Comparison of ENCODE assay signal across 8 mouse cellular contexts in genomic region chr2:152925189-152925872, GRCm38 (mm10). TPM values are rescaled to one million over a fixed set of nuclear protein-coding genes. Genes with fewer than 3 reads are reported as not detected.
DNase-seq lines count a peak whose midpoint lies in the region; ATAC-seq lines count a peak whose summit lies in the region.

No protein-coding gene starts in this region.

- 29% methylated on average over 9 of the region's 11 CpGs for WGBS in embryonic facial prominence, embryonic 14.5 days
- WGBS in limb, embryonic 15.5 days: 33% methylated on average over 11 of the region's 11 CpGs
- 76% methylated on average over 11 of the region's 11 CpGs for WGBS in midbrain, embryonic 15.5 days
- WGBS in forebrain, embryonic 12.5 days: 78% methylated on average over 11 of the region's 11 CpGs

- no peaks in the 10 kb centered on the region for H3K27me3 ChIP-seq in embryonic facial prominence, embryonic 14.5 days (replicated peaks; ENCODE audit: control insufficient read depth, insufficient read depth, low read length)
- no peaks in the 10 kb centered on the region for H3K27me3 ChIP-seq in limb, embryonic 15.5 days
- no peaks in the 10 kb centered on the region for H3K27me3 ChIP-seq in midbrain, embryonic 15.5 days (replicated peaks)
- H3K27me3 ChIP-seq in forebrain, embryonic 12.5 days: 0 out of 2 replicates have a peak, but pooled peaks cover 3% of the 10 kb centered on the region

- ATAC-seq in embryonic facial prominence, embryonic 14.5 days (ENCODE audit: low read depth): peak; percentile 65
- peak; percentile 64; the same call in 1 of the 2 replicates for ATAC-seq in limb, embryonic 15.5 days (ENCODE audit: insufficient number of reproducible peaks, low FRiP score, low TSS enrichment, low read depth)
- no peak for ATAC-seq in midbrain, embryonic 15.5 days (replicated peaks)
- no peak for ATAC-seq in forebrain, embryonic 12.5 days (ENCODE audit: low FRiP score)

- H3K4me2 ChIP-seq in embryonic facial prominence, embryonic 14.5 days (ENCODE audit: low read depth, low read length): no peak overlapping the region
- H3K4me2 ChIP-seq in limb, embryonic 15.5 days: no peak overlapping the region
- no peak overlapping the region for H3K4me2 ChIP-seq in midbrain, embryonic 15.5 days
- no peak overlapping the region for H3K4me2 ChIP-seq in forebrain, embryonic 12.5 days

- H3K4me3 ChIP-seq in embryonic facial prominence, embryonic 14.5 days (ENCODE audit: low read depth, low read length): no peak overlapping the region
- H3K4me3 ChIP-seq in limb, embryonic 15.5 days: no peak overlapping the region
- H3K4me3 ChIP-seq in midbrain, embryonic 15.5 days: no peak overlapping the region
- H3K4me3 ChIP-seq in forebrain, embryonic 12.5 days (replicated peaks): no peak overlapping the region

- H3K9ac ChIP-seq in embryonic facial prominence, embryonic 14.5 days (ENCODE audit: low read depth, low read length): peak overlapping the region; percentile 40; the same call in 1 of the 2 replicates
- no peak overlapping the region for H3K9ac ChIP-seq in limb, embryonic 15.5 days
- H3K9ac ChIP-seq in midbrain, embryonic 15.5 days: no peak overlapping the region
- no peak overlapping the region for H3K9ac ChIP-seq in forebrain, embryonic 12.5 days

- intact Hi-C loops in heart, postnatal 25 days (cut with DNase I): no loop called here
- intact Hi-C loops in left cerebral cortex, postnatal 25 days (cut with DNase I): no loop called here

- peak overlapping the region; percentile 55 for H3K27ac ChIP-seq in embryonic facial prominence, embryonic 14.5 days (replicated peaks; ENCODE audit: low read depth, low read length)
- H3K27ac ChIP-seq in limb, embryonic 15.5 days: peak overlapping the region; percentile 62
- no peak overlapping the region for H3K27ac ChIP-seq in midbrain, embryonic 15.5 days
- H3K27ac ChIP-seq in forebrain, embryonic 12.5 days: no peak overlapping the region

- H3K4me1 ChIP-seq in embryonic facial prominence, embryonic 14.5 days (ENCODE audit: control insufficient read depth, insufficient read depth, low read length): peaks cover 15% of the 10 kb centered on the region
- peaks cover 29% of the 10 kb centered on the region for H3K4me1 ChIP-seq in limb, embryonic 15.5 days
- H3K4me1 ChIP-seq in midbrain, embryonic 15.5 days: no peaks in the 10 kb centered on the region
- peaks cover 6% of the 10 kb centered on the region; the same call in 1 of the 2 replicates for H3K4me1 ChIP-seq in forebrain, embryonic 12.5 days

- H3K36me3 ChIP-seq in embryonic facial prominence, embryonic 14.5 days (ENCODE audit: control insufficient read depth, insufficient read depth, low read length): no peaks in the 10 kb centered on the region
- H3K36me3 ChIP-seq in limb, embryonic 15.5 days: no peaks in the 10 kb centered on the region
- H3K36me3 ChIP-seq in midbrain, embryonic 15.5 days (replicated peaks): no peaks in the 10 kb centered on the region
- H3K36me3 ChIP-seq in forebrain, embryonic 12.5 days (replicated peaks): no peaks in the 10 kb centered on the region

- DNase-seq in adrenal gland, postnatal 10 days: peak; percentile 83
- DNase-seq in embryonic facial prominence, embryonic 14.5 days (ENCODE audit: low spot score): peak; percentile 72
- DNase-seq in heart, postnatal 25 days (ENCODE audit: low spot score): peak; percentile 85
- peak; percentile 66 for DNase-seq in ovary, postnatal 14 days (ENCODE audit: low spot score)
- no peak for DNase-seq in left cerebral cortex, postnatal 25 days (ENCODE audit: low spot score in 2 of 2)

- no peaks in the 10 kb centered on the region for H3K9me3 ChIP-seq in embryonic facial prominence, embryonic 14.5 days (ENCODE audit: control insufficient read depth, low read length)
- H3K9me3 ChIP-seq in limb, embryonic 15.5 days: no peaks in the 10 kb centered on the region
- H3K9me3 ChIP-seq in midbrain, embryonic 15.5 days: no peaks in the 10 kb centered on the region
- no peaks in the 10 kb centered on the region for H3K9me3 ChIP-seq in forebrain, embryonic 12.5 days

RNA-seq across cellular contexts. Expression of gene Foxs1, which starts 7.7 kb away (rescaled TPM):
- 1 to 10 TPM; 5.4 to 5.7 TPM for total RNA-seq in adrenal gland, postnatal 10 days (2021)
- polyA plus RNA-seq in embryonic facial prominence, embryonic 14.5 days (2014; fragmentation: Nextera tagmentation; extraction: Ambion mirVana): 3.7 and 4.3 TPM in 2 replicates
- 1 to 10 TPM; 3.7 TPM for total RNA-seq in heart, postnatal 25 days (2021)
- polyA plus RNA-seq in limb, embryonic 15.5 days (2015; fragmentation: Nextera tagmentation; extraction: Ambion mirVana): 3.5 and 5.9 TPM in 2 replicates
- 1 to 10 TPM; 1.0 TPM for total RNA-seq in left cerebral cortex, postnatal 25 days (2021)
- 4.3 and 4.4 TPM in 2 replicates for polyA plus RNA-seq in midbrain, embryonic 15.5 days (2015; fragmentation: Nextera tagmentation; extraction: Ambion mirVana)
- 1.6 and 1.8 TPM in 2 replicates for polyA plus RNA-seq in forebrain, embryonic 12.5 days (2016; fragmentation: Nextera tagmentation; extraction: Ambion mirVana)

RNA-seq across cellular contexts. Expression of gene Mylk2, which starts 14.2 kb away (rescaled TPM):
- 1 to 10 TPM; 3.1 to 6.3 TPM for total RNA-seq in adrenal gland, postnatal 10 days (2021)
- polyA plus RNA-seq in embryonic facial prominence, embryonic 14.5 days (2014; fragmentation: Nextera tagmentation; extraction: Ambion mirVana): 0.51 and 1.3 TPM in 2 replicates
- under 1 TPM in 1 of 2 experiments, not detected in 1; 0.13 TPM for total RNA-seq in heart, postnatal 25 days (2021)
- polyA plus RNA-seq in limb, embryonic 15.5 days (2015; fragmentation: Nextera tagmentation; extraction: Ambion mirVana): 0.90 and 4.2 TPM in 2 replicates
- total RNA-seq in left cerebral cortex, postnatal 25 days (2021): not detected
- polyA plus RNA-seq in midbrain, embryonic 15.5 days (2015; fragmentation: Nextera tagmentation; extraction: Ambion mirVana): not detected in 2 replicates
- not detected in 2 replicates for polyA plus RNA-seq in forebrain, embryonic 12.5 days (2016; fragmentation: Nextera tagmentation; extraction: Ambion mirVana)

RNA-seq across cellular contexts. Expression of gene Dusp15, which starts 26.2 kb away (rescaled TPM):
- total RNA-seq in adrenal gland, postnatal 10 days (2021): 1 to 10 TPM; 3.1 to 4.3 TPM
- 0.59 and 1.4 TPM in 2 replicates for polyA plus RNA-seq in embryonic facial prominence, embryonic 14.5 days (2014; fragmentation: Nextera tagmentation; extraction: Ambion mirVana)
- total RNA-seq in heart, postnatal 25 days (2021): under 1 TPM in 1 of 2 experiments, not detected in 1; 0.20 TPM
- 0.36 and 0.38 TPM in 2 replicates for polyA plus RNA-seq in limb, embryonic 15.5 days (2015; fragmentation: Nextera tagmentation; extraction: Ambion mirVana)
- 10 to 100 TPM; 17.8 to 23.4 TPM for total RNA-seq in left cerebral cortex, postnatal 25 days (2021)
- polyA plus RNA-seq in midbrain, embryonic 15.5 days (2015; fragmentation: Nextera tagmentation; extraction: Ambion mirVana): 9.9 and 14.0 TPM in 2 replicates
- polyA plus RNA-seq in forebrain, embryonic 12.5 days (2016; fragmentation: Nextera tagmentation; extraction: Ambion mirVana): 0.91 and 1.5 TPM in 2 replicates

RNA-seq across cellular contexts. Expression of gene Ttll9, which starts 37.0 kb away (rescaled TPM):
- under 1 TPM; 0.27 to 0.79 TPM for total RNA-seq in adrenal gland, postnatal 10 days (2021)
- polyA plus RNA-seq in embryonic facial prominence, embryonic 14.5 days (2014; fragmentation: Nextera tagmentation; extraction: Ambion mirVana): 1.1 and 1.2 TPM in 2 replicates
- total RNA-seq in heart, postnatal 25 days (2021): not detected
- polyA plus RNA-seq in limb, embryonic 15.5 days (2015; fragmentation: Nextera tagmentation; extraction: Ambion mirVana): 0.15 and 0.52 TPM in 2 replicates
- 1 to 10 TPM; 1.7 to 2.6 TPM for total RNA-seq in left cerebral cortex, postnatal 25 days (2021)
- 8.8 and 8.9 TPM in 2 replicates for polyA plus RNA-seq in midbrain, embryonic 15.5 days (2015; fragmentation: Nextera tagmentation; extraction: Ambion mirVana)
- 1.2 TPM in 2 replicates for polyA plus RNA-seq in forebrain, embryonic 12.5 days (2016; fragmentation: Nextera tagmentation; extraction: Ambion mirVana)

Comparison
In these comparisons a context has a peak if more than half of its experiments do, and no peak if none do; other contexts are left out.
1. DNase-seq: peak in adrenal gland, postnatal 10 days (single experiment), embryonic facial prominence, embryonic 14.5 days (single experiment), heart, postnatal 25 days (single experiment) and ovary, postnatal 14 days (single experiment); none in left cerebral cortex, postnatal 25 days (0 of 2).
2. ATAC-seq: peak in embryonic facial prominence, embryonic 14.5 days (single experiment) and limb, embryonic 15.5 days (single experiment); none in midbrain, embryonic 15.5 days (single experiment) and forebrain, embryonic 12.5 days (single experiment).
3. H3K27ac ChIP-seq: peak in embryonic facial prominence, embryonic 14.5 days (single experiment) and limb, embryonic 15.5 days (single experiment); none in midbrain, embryonic 15.5 days (single experiment) and forebrain, embryonic 12.5 days (single experiment).